Mouse (Mus musculus) heart, adult 2 months (tissue): Measurements from ENCODE around the gene Chrna7.

Experiments
- CTCF ChIP-seq: fragments of 200-600 bp; IDR thresholded peaks from 2 replicates; pipeline ENCODE4 v1.8.1; 2022; ENCODE audit warnings: antibody characterized with exemption, mild to moderate bottlenecking, moderate library complexity
- EP300 ChIP-seq: fragments of 200-500 bp; IDR thresholded peaks from 2 replicates; pipeline ENCODE4 v1.6.1; 2011; ENCODE audit warnings: low read depth, low read length, control low read depth; ENCODE audit not compliant: insufficient read depth
- POLR2A ChIP-seq: fragments of 200-500 bp; IDR thresholded peaks from 2 replicates; pipeline ENCODE4 v1.6.1; 2011; ENCODE audit warnings: mild to moderate bottlenecking, low read depth, low read length, control low read depth; ENCODE audit not compliant: insufficient read depth

DNA sequence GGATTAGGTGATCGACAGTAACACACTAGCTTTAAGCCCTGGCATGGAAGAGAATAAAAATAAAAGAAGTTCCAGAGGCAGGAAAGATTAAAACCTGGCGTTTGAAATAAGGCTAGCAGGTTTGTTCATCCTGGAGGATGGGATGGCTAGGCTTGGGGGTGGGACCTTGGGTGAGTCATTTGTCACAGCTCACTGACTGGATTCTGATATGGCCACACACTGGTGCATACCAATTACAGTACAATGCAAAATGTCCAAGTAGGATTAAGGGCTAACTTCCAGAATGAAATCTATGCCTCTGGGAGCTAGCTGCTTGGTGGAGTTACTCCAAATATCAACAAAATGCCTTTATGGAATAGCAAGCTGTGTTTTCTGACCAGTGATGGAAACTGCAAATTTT lies 16.8 kb downstream of the Chrna7 start:
- TF ChIP-seq CTCF (no peak), POLR2A (no peak), EP300 (no peak)
